Mouse (Mus musculus) MEL (cell line): ENCODE measurements around the gene Zfp473. TPM values are rescaled to one million over a fixed set of nuclear protein-coding genes. Genes with fewer than 3 reads are reported as not detected.

Experiments
- DNase-seq: peaks from one replicate; pipeline ENCODE4 v3.0.0; 2011; ENCODE audit warnings: low read depth, low spot score
- H3K27ac ChIP-seq: 2 replicates; pipeline ENCODE4 v1.5.1; 2012; ENCODE audit warnings: low read depth, mild to moderate bottlenecking, control low read depth, low read length, moderate library complexity; ENCODE audit not compliant: control insufficient read depth
- H3K27me3 ChIP-seq, 2 experiments: fragments of 150-350 bp in 1 of 2; sonication (generic) in 1 of 2; 2 replicates each; pipeline ENCODE4 v1.6.1; 2012; ENCODE audit warnings: low read length in 2 of 2, mild to moderate bottlenecking in 2 of 2, improper control_type of control experiment in 1 of 2, moderate library complexity in 1 of 2; ENCODE audit not compliant: insufficient read depth in 2 of 2, control insufficient read depth in 1 of 2
- H3K36me3 ChIP-seq, 2 experiments: 2 replicates each; pipeline ENCODE4 v1.6.1; 2012 to 2014; ENCODE audit warnings: low read length in 2 of 2, improper control_type of control experiment in 1 of 2, inconsistent platforms in 1 of 2, mild to moderate bottlenecking in 1 of 2; ENCODE audit not compliant: insufficient read depth in 2 of 2, control insufficient read depth in 1 of 2
- H3K4me1 ChIP-seq, 2 experiments: fragments of 150-350 bp in 1 of 2; sonication (generic) in 1 of 2; 2 replicates each; pipeline ENCODE4 v1.6.1; 2012; ENCODE audit warnings: low read length in 2 of 2, improper control_type of control experiment in 1 of 2, mild to moderate bottlenecking in 1 of 2; ENCODE audit not compliant: insufficient read depth in 2 of 2, control insufficient read depth in 1 of 2
- H3K4me3 ChIP-seq, 2 experiments: fragments of 150-350 bp in 1 of 2; sonication (generic) in 1 of 2; 2 replicates each; pipeline ENCODE4 v1.5.1; 2012; ENCODE audit warnings: low read depth in 2 of 2, low read length in 2 of 2, mild to moderate bottlenecking in 2 of 2, moderate library complexity in 2 of 2, control low read depth in 1 of 2, improper control_type of control experiment in 1 of 2; ENCODE audit not compliant: control insufficient read depth in 1 of 2, insufficient read depth in 1 of 2
- H3K79me2 ChIP-seq: 2 replicates; pipeline ENCODE4 v1.6.1; 2012; ENCODE audit warnings: mild to moderate bottlenecking, low read length, moderate library complexity; ENCODE audit not compliant: control insufficient read depth, poor library complexity, insufficient read depth
- H3K9ac ChIP-seq: 2 replicates; pipeline ENCODE4 v1.6.1; 2012; ENCODE audit warnings: low read depth, mild to moderate bottlenecking, control low read depth, low read length, moderate library complexity; ENCODE audit not compliant: control insufficient read depth, poor library complexity, severe bottlenecking
- H3K9me3 ChIP-seq: fragments of 150-350 bp; sonication (generic); replicated peaks from 2 replicates; pipeline ENCODE4 v1.6.1; 2012; ENCODE audit warnings: mild to moderate bottlenecking, low read length, improper control_type of control experiment, moderate library complexity; ENCODE audit not compliant: insufficient read depth
- CHD2 ChIP-seq: IDR thresholded peaks from 2 replicates; pipeline ENCODE4 v1.6.1; 2011; ENCODE audit warnings: low read length, improper control_type of control experiment
- CTCF ChIP-seq, 3 experiments: IDR thresholded peaks in 2 of 3; conservative IDR thresholded peaks in 1 of 3; 2 replicates each; pipeline ENCODE4 v1.5.1; 2011 to 2012; ENCODE audit warnings: low read length in 3 of 3, low read depth in 2 of 3, mild to moderate bottlenecking in 2 of 3, improper control_type of control experiment in 1 of 3, inconsistent platforms in 1 of 3, mixed read lengths in 1 of 3, moderate library complexity in 1 of 3; ENCODE audit not compliant: control insufficient read depth in 1 of 3, insufficient read depth in 1 of 3, poor library complexity in 1 of 3, severe bottlenecking in 1 of 3
- E2F4 ChIP-seq: IDR thresholded peaks from 2 replicates; pipeline ENCODE4 v1.6.1; 2011; ENCODE audit warnings: low read depth, low read length, improper control_type of control experiment, borderline replicate concordance
- EP300 ChIP-seq, 2 experiments: IDR thresholded peaks; 2 replicates each; pipeline ENCODE4 v1.6.1; 2011; ENCODE audit warnings: improper control_type of control experiment in 2 of 2, low read length in 2 of 2, low read depth in 1 of 2, mild to moderate bottlenecking in 1 of 2
- GATA1 ChIP-seq: IDR thresholded peaks from 2 replicates; pipeline ENCODE4 v1.6.1; 2011; ENCODE audit warnings: low read depth, low read length, improper control_type of control experiment
- JUND ChIP-seq: IDR thresholded peaks from 2 replicates; pipeline ENCODE4 v1.6.1; 2011; ENCODE audit warnings: low read depth, mild to moderate bottlenecking, improper control_type of control experiment, low read length
- MAFK ChIP-seq: IDR thresholded peaks from 2 replicates; pipeline ENCODE4 v1.6.1; 2011; ENCODE audit warnings: low read depth, mild to moderate bottlenecking, low read length, improper control_type of control experiment, borderline replicate concordance
- MAX ChIP-seq: IDR thresholded peaks from 2 replicates; pipeline ENCODE4 v1.6.1; 2011; ENCODE audit warnings: low read length, improper control_type of control experiment
- MAZ ChIP-seq: IDR thresholded peaks from 2 replicates; pipeline ENCODE4 v1.6.1; 2012; ENCODE audit warnings: low read depth, mild to moderate bottlenecking, inconsistent platforms, low read length, improper control_type of control experiment
- MEF2A ChIP-seq: IDR thresholded peaks from 2 replicates; pipeline ENCODE4 v1.6.1; 2014; ENCODE audit warnings: low read depth, mild to moderate bottlenecking, inconsistent platforms, low read length, improper control_type of control experiment; ENCODE audit not compliant: poor library complexity, insufficient replicate concordance, severe bottlenecking; ENCODE audit errors: extremely low read depth
- MXI1 ChIP-seq: IDR thresholded peaks from 2 replicates; pipeline ENCODE4 v1.6.1; 2011; ENCODE audit warnings: mild to moderate bottlenecking, low read depth, low read length, improper control_type of control experiment
- MYB ChIP-seq: IDR thresholded peaks from 2 replicates; pipeline ENCODE4 v1.6.1; 2011; ENCODE audit warnings: mild to moderate bottlenecking, low read depth, low read length, improper control_type of control experiment
- MYC ChIP-seq: IDR thresholded peaks from 2 replicates; pipeline ENCODE4 v1.6.1; 2011; ENCODE audit warnings: low read depth, mild to moderate bottlenecking, low read length, improper control_type of control experiment, moderate library complexity
- NELFE ChIP-seq: IDR thresholded peaks from 2 replicates; pipeline ENCODE4 v1.6.1; 2011; ENCODE audit warnings: low read depth, low read length, improper control_type of control experiment
- POLR2AphosphoS2 ChIP-seq: IDR thresholded peaks from 2 replicates; pipeline ENCODE4 v1.6.1; 2011; ENCODE audit warnings: low read length, improper control_type of control experiment
- RAD21 ChIP-seq: IDR thresholded peaks from 2 replicates; pipeline ENCODE4 v1.6.1; 2011; ENCODE audit warnings: mild to moderate bottlenecking, low read depth, low read length, improper control_type of control experiment
- RCOR1 ChIP-seq: IDR thresholded peaks from 2 replicates; pipeline ENCODE4 v1.6.1; 2012; ENCODE audit warnings: low read depth, mild to moderate bottlenecking, inconsistent platforms, low read length, improper control_type of control experiment
- TAL1 ChIP-seq: IDR thresholded peaks from 2 replicates; pipeline ENCODE4 v1.6.1; 2012; ENCODE audit warnings: mild to moderate bottlenecking, inconsistent platforms, low read length, moderate library complexity, mixed read lengths
- TCF12 ChIP-seq: IDR thresholded peaks from 2 replicates; pipeline ENCODE4 v1.6.1; 2014; ENCODE audit warnings: low read depth, mild to moderate bottlenecking, inconsistent platforms, low read length, improper control_type of control experiment, moderate library complexity
- UBTF ChIP-seq: IDR thresholded peaks from 2 replicates; pipeline ENCODE4 v1.6.1; 2012; ENCODE audit warnings: low read depth, mild to moderate bottlenecking, inconsistent platforms, low read length, improper control_type of control experiment, moderate library complexity, borderline replicate concordance; ENCODE audit not compliant: insufficient read depth
- USF1 ChIP-seq: IDR thresholded peaks from 2 replicates; pipeline ENCODE4 v1.6.1; 2014; ENCODE audit warnings: low read depth, mild to moderate bottlenecking, inconsistent platforms, low read length, improper control_type of control experiment, moderate library complexity
- ZKSCAN1 ChIP-seq: IDR thresholded peaks from 2 replicates; pipeline ENCODE4 v1.6.1; 2012; ENCODE audit warnings: low read depth, mild to moderate bottlenecking, inconsistent platforms, low read length, improper control_type of control experiment, moderate library complexity
- polyA plus RNA-seq, 2 experiments: library from polyadenylated mRNA; stranded (reverse) in 1 of 2; unstranded in 1 of 2; fragments of >175 nt in 1 of 2; fragments of >200 nt in 1 of 2; gene quantifications; 2 replicates each; pipeline versions ENCODE4 v1.2.1 to v1.2.4; 2012; ENCODE audit warnings: low replicate concordance in 2 of 2, low read depth in 1 of 2; ENCODE audit not compliant: insufficient read length in 2 of 2, insufficient read depth in 1 of 2, missing spikeins in 1 of 2
- total RNA-seq: library from RNA; depleted of rRNA; stranded (reverse); fragments of 300-350 nt; gene quantifications from 2 replicates; pipeline ENCODE4 v1.2.3, GENCODE M21; 2012

Zfp473 gene
- total and polyA plus RNA-seq, 3 experiments = 0.65 to 0.96 TPM; not detected in 1

DNA sequence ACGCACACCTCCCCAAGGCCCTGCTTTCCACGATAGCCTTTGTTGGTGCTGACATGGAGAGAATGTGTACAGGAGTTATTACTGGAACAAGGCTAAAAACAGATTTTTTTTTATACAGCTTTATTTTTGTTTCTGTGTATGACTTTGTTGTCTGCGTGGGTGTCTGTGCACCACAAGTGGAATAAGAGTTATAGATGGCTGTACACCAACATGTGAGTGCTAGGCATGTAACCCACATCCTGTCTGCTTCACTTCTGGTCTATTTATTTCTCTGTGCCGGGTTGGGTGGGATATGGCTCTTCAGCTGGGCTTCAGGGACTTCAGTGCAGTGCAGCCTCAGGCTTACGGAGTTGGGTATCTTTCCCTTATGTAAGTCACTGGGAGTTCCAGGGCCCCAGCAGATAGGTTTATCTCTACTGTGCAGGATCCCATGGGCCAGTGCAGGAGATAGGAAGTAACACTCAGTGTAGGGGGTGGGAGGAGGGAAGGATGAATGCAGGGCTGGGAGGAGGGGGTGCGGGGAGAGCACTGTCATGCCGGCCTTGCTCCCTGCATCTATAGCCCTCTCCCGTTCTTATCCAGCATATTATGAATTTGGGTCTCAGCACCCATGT is 21.8 kb upstream of the Zfp473 start:
- H3K4me1 ChIP-seq = peaks cover 0 to 2% of the 10 kb centered on the region in 2 experiments; a peak in 1 of 4 replicates
- TF ChIP-seq MAZ (no peak), EP300 (IDR thresholded peaks at IDR 0.05; ENCODE audit: low read depth in 1 of 2, low read length in 2 of 2) (peak; percentile 29 to 68; a peak in 3 of 4 replicates), RCOR1 (no peak), E2F4 (no peak), MYB (no peak), POLR2AphosphoS2 (no peak), MAFK (no peak), TAL1 (peak; percentile 72), TCF12 (peak; percentile 77), USF1 (no peak), RAD21 (no peak), CHD2 (no peak), NELFE (no peak), ZKSCAN1 (no peak), JUND (no peak), MAX (no peak), UBTF (no peak), MXI1 (no peak), CTCF (IDR thresholded peaks at IDR 0.05 in 2 of 3, conservative IDR thresholded peaks at IDR 0.05 in 1 of 3; ENCODE audit: control insufficient read depth in 1 of 3, insufficient read depth in 1 of 3, low read depth in 2 of 3, low read length in 3 of 3, poor library complexity in 1 of 3, severe bottlenecking in 1 of 3) (no peak), GATA1 (peak; percentile 44; the same call in 1 of the 2 replicates), MYC (no peak), MEF2A (no peak)
- no peaks in the 10 kb centered on the region for H3K27me3 ChIP-seq
- no peak overlapping the region for H3K27ac ChIP-seq
- DNase-seq = peak; percentile 51
- no peak overlapping the region for H3K9ac ChIP-seq
- H3K4me3 ChIP-seq = no peak overlapping the region
- no peaks in the 10 kb centered on the region for H3K9me3 ChIP-seq
- peaks cover 0 to 4% of the 10 kb centered on the region in 2 experiments; a peak in 1 of 4 replicates for H3K36me3 ChIP-seq
- no peaks in the 10 kb centered on the region for H3K79me2 ChIP-seq
